Mouse (Mus musculus) bone marrow macrophage, adult 2 months (primary cell): ENCODE data around the gene Mknk2.

Source experiments
- CTCF ChIP-seq: IDR thresholded peaks from 2 replicates; pipeline ENCODE4 v1.5.1; 2012; ENCODE audit warnings: low read depth, mild to moderate bottlenecking, low read length, moderate library complexity
- POLR2A ChIP-seq: IDR thresholded peaks from 2 replicates; pipeline ENCODE4 v1.6.1; 2012; ENCODE audit warnings: mild to moderate bottlenecking, low read depth, low read length, borderline replicate concordance

DNA sequence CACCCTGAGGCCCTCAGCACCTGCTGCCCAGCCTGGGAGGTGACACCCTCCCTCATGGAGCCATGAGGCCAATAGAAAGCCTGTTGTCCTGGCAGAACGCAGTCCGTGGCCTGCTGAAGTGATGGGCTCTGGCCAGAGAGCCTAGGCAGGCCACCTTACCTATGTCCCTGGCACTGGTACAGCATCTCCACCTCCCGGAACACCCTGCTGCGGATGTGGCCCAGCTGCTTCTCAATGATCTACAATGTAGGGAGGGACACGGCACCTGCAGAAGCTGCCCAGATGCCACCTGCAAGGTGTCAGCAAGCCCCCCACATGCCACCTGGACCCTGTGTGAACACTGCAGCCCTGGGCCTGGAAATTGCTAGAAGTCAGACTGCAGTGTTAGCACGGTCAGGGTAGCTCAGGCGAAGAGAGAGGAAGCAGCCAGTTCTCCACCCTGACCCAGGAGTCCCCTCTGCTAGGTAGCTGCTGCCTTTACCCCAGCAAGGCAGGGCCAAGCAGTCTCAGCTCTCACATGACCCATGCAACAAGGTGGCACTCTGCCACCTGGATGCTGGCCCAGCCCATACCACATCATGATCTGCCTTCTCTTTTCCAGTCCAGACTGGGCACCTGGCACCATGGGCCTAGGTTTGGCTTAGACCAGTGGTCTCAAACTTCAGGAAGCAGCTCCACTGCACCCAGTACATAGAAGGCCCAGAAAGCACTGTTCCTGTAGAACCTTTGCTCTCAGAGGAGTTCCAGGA is 8.0 kb downstream of the Mknk2 start:
- TF ChIP-seq POLR2A (no peak), CTCF (no peak)
